Mouse (Mus musculus) heart, postnatal 10 days (tissue): Measurements from ENCODE around the gene Gpr162. TPM values are rescaled to one million over a fixed set of nuclear protein-coding genes. Genes with fewer than 3 reads are reported as not detected.
"Not testable (repeated sequence)": the region's sequence is repeated elsewhere in the genome, so short reads cannot be mapped to it uniquely, and the experiment has no call there.

ENCODE experiments used
- DNase-seq, 2 experiments: peaks; one replicate each; pipeline ENCODE4 v3.0.0; 2021
- intact Hi-C: fragments of 180-260 bp; cut with DNase I; formaldehyde crosslinking; loops from one replicate; pipeline ENCODE4 v1.15.1; 2025
- total RNA-seq, 2 experiments: library from RNA; stranded (reverse); gene quantifications; 2 replicates each; pipeline ENCODE4 v1.2.3; 2021

Gene Gpr162
- total RNA-seq, result 1 to 10 TPM; 3.0 to 4.9 TPM

- intact Hi-C loops, result no loop called here
- peak; percentile 67 to 69 for DNase-seq
Observed at GRCm38 (mm10) chr6:124863658-124864298, at the start of gene Gpr162. TSS of gene Gpr162 (minus strand) at chr6:124863983.

- DNase-seq, result no peak
- intact Hi-C loops, result no loop called here
Observed at GRCm38 (mm10) chr6:124913214-124913613, 49.4 kb upstream of the Gpr162 start.

GRCm38 (mm10) chr6:124911533-124912218 is 47.9 kb upstream of the Gpr162 start, which contains the start of gene Lag3:
TSS of gene Lag3 (minus strand) at chr6:124911705.
- no peak for DNase-seq
- intact Hi-C loops, result no loop called here

DNA sequence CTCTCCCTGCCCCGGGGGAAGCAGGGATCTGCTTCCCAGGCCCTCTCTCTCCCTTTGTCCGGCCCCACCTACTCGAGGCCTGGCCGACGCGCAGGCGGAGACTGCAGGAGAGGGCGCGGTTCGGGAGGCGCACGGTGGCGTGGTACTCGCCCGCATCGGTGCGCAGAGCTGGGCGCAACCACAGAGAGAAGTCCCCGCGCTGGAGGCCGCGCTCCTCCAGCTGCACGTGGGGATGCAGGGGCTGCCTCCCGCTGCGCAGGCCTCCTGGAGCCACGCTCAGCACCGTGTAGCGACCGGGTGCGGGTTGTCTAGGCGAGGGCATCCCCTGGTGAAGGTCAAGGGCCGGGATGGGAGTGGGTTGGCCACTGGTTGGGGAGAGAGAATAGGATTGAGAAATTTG is 46.2 kb upstream of the Gpr162 start:
- intact Hi-C loops, result no loop called here
- no peak for DNase-seq

DNA sequence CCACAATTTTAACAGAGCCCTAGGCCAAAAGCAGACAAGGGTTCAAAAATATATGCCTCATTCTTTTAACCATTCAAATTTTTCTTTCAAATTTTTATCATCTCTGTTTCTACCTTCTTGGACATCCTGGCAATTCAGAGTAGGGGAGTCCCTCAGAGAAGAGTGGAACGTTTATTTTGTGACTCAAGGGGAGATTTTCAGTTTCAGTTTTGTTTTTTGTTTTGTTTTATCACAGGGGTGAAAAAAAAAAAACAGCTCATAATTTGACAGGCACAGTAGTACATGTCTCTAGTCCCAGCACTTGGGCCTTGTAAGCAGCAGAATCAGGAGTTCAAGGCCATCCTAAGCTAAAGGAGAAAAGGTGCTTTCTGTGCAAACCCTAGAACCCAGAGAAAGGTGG is 44.0 kb upstream of the Gpr162 start:
- no peak for DNase-seq
- intact Hi-C loops, result no loop called here

GRCm38 (mm10) chr6:124904991-124905860 is 41.4 kb upstream of the Gpr162 start:
- intact Hi-C loops, result loop anchor here (1.0 to 5.0 kb wide), 6 partner anchors 12 to 179 kb away; partner anchors contain the start of gene Zfp384
- DNase-seq, result no peak

GRCm38 (mm10) chr6:124904161-124904981 is 40.6 kb upstream of the Gpr162 start:
- peak; percentile 87 for DNase-seq
- intact Hi-C loops, result loop anchor here (1.0 to 5.0 kb wide), 6 partner anchors 13 to 180 kb away; partner anchors contain the start of gene Zfp384

DNA sequence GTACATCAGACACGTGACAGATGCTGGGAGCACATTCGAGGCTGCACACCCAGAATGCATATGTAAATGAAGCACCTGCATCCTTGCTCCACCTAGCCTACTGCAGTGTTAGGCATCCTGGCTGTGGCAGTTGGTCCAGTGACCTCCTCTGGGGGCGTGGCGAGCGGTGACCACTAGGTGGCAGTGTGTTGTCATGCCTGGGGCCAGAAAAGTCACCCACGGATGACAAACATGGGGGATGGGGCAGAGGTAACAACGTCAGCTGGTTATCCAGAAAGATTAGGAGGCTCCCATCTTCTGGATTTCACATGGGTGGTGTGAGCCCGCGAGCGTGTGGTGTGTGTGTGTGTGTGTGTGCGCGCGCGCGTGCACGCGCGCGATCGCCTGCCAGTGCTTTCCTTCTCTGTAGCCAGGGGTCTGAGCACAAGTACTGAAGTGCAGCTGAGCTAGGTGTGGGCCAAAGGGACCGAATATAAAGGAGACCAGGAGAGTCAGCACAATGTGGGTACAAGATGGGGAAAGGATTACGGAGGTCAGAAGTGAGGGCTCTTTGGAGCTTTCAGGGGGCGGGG is 39.9 kb upstream of the Gpr162 start:
- peak; percentile 97 to 98 for DNase-seq
- intact Hi-C loops, result loop anchor here (1.0 to 5.0 kb wide), 7 partner anchors 14 to 181 kb away; partner anchors contain the start of genes Cops7a and Zfp384

GRCm38 (mm10) chr6:124901851-124902250 is 38.1 kb upstream of the Gpr162 start:
- intact Hi-C loops, result loop anchor here (2.0 to 5.0 kb wide), 3 partner anchors 63 to 130 kb away; partner anchors contain the start of genes Cops7a and Zfp384
- DNase-seq, result no peak

DNA sequence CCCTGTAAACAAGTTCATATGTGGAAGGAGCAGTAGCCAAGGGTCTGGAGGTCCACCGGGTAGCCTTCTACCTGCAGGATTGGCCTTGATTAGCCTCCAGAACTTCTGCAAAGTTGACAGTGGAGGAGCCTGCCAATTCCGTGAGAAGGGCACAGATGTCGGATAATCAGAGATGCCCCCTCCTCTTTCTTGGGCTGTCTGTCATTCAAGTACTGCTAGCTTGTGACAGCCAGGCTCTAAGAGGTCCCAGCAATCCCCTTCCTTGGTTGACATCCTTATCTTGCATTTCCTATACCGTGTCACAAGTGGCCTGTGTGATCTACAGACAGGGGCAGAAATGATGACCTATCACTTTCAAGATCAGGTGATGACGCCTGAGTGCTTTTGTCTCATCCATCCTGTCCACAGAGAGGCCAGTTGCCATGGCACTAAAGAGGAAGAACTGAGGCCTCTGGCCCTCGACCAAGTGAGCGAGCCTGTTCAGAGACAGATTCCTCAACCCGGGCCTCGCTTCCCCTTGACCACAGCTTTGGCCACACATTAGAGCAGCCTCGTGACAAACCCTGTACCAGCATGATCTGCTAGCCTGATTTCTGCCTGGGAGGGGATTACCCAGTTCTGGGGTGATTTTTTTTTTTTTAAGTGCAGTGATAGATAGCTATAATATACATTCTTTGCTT is 37.2 kb upstream of the Gpr162 start:
- DNase-seq, result peak in 1 of 2 experiments; percentile 24
- intact Hi-C loops, result loop anchor here (5.0 kb wide), 2 partner anchors 106 to 131 kb away; partner anchors contain the start of gene Zfp384

- intact Hi-C loops, result loop anchor here (5.0 kb wide), 2 partner anchors 107 to 132 kb away; partner anchors contain the start of gene Zfp384
- DNase-seq, result peak in 1 of 2 experiments; percentile 15
Observed at GRCm38 (mm10) chr6:124900056-124900800, 36.4 kb upstream of the Gpr162 start.

DNA sequence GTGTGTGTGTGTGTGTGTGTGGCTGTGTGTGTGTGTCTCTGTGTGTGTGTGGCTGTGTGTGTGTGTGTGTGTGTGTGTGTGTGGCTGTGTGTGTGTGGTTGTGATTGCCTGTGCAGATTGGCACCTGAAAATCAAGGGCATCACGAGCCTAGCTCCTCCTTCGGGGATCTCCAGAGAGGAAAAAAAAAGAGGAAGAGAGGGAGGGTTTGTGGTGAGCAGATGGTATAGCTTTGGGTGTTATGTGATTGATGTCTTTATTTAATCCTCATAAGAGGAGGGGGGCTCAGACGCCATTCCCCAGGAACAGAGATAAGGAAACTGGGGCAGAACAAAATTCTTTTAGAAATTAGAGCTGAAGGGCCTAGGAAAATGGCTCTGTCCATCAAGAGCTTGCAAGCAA is 34.6 kb upstream of the Gpr162 start:
- intact Hi-C loops, result no loop called here
- DNase-seq, result no peak

DNA sequence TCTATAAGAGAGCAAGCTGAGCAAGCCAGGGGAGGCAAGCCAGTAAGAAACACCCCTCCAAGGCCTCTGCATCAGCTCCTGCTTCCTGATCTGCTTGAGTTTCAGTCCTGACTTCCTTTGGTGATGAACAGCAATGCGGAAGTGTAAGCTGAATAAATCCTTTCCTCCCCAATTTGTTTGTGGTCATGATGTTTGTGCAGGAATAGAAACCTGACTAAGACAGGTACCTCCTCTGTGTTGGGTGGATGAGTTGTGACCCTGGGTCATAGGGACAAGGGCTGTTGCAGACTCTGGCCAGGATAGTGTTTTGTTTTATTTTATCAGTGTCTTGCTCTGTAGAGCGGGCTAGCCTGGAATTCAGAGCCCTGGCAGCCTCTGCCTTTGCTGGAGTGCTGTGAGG is 30.3 kb upstream of the Gpr162 start:
- DNase-seq, intact Hi-C loops: not testable (repeated sequence)

GRCm38 (mm10) chr6:124890997-124891396 is 27.2 kb upstream of the Gpr162 start:
- no peak for DNase-seq
- intact Hi-C loops, result no loop called here

- DNase-seq, result no peak
- intact Hi-C loops, result no loop called here
Observed at GRCm38 (mm10) chr6:124888555-124889125, 24.9 kb upstream of the Gpr162 start.

DNA sequence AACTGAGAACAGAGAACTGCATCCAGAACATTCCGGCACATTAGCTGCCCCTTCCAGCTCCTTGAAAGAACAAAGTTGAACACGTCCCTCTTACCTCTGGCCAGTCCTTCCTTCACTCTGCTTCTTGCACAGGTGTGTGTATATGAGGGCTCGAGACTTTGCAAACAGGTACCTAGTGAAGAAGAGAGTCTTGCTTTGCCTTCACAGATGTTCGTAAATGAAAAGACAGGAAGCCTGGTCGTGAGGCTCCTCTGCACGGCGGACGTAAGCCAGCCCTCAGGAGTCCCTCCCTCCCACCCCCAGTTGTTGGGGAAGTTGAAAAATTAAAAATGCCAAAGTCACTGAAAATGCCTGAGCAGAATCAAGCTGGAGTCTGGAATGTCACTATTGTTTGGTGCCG is 24.2 kb upstream of the Gpr162 start, which contains the start of gene Cd4:
Gene Cd4 (minus strand): TSS at position 236 of the 400 bp plus-strand sequence.
- intact Hi-C loops, result no loop called here
- no peak for DNase-seq

- DNase-seq, result no peak
- intact Hi-C loops, result no loop called here
Observed at GRCm38 (mm10) chr6:124885956-124886381, 22.2 kb upstream of the Gpr162 start.
